Mouse (Mus musculus) lung, adult 2 months (tissue): Measurements from ENCODE around the gene Rnf187. TPM values are rescaled to one million over a fixed set of nuclear protein-coding genes. Genes with fewer than 3 reads are reported as not detected.
A peak's percentile ranks its signal among the peaks of the same experiment; 100 is the strongest.

Experiments
- DNase-seq: peaks from one replicate; pipeline ENCODE4 v3.0.0; 2022
- H3K4me1 ChIP-seq: fragments of 200-500 bp; 2 replicates; pipeline ENCODE4 v1.6.1; 2011; ENCODE audit warnings: low read length; ENCODE audit not compliant: control insufficient read depth, insufficient read depth
- H3K4me3 ChIP-seq: fragments of 200-500 bp; replicated peaks from 2 replicates; pipeline ENCODE3; 2011; ENCODE audit warnings: low read depth, mild to moderate bottlenecking, control low read depth, low read length; ENCODE audit errors: extremely low read depth
- CTCF ChIP-seq: fragments of 200-500 bp; IDR thresholded peaks from 2 replicates; pipeline ENCODE4 v1.5.1; 2011; ENCODE audit warnings: mild to moderate bottlenecking, low read length, control low read depth; ENCODE audit not compliant: insufficient read depth
- POLR2A ChIP-seq: fragments of 200-500 bp; IDR thresholded peaks from 2 replicates; pipeline ENCODE4 v1.6.1; 2011; ENCODE audit warnings: low read depth, mild to moderate bottlenecking, control low read depth, low read length, borderline replicate concordance; ENCODE audit errors: extremely low read depth
- WGBS: fragments of 180-500 bp; shearing (Covaris S2); methylation state at CpG from one replicate; pipeline ENCODE4 v1.1.7; 2018; 5-methylcytosine and 5-hydroxymethylcytosine counted together
- polyA plus RNA-seq: library from polyadenylated mRNA; depleted of rRNA; stranded (reverse); fragments of >200 nt; gene quantifications from 2 replicates; pipeline ENCODE4 v1.2.3, GENCODE M21; 2012

Rnf187 gene
- polyA plus RNA-seq, 1 experiment, result 190 TPM

GRCm38 (mm10) chr11:58979183-58979582 lies 40.5 kb upstream of the Rnf187 start:
- H3K4me3 ChIP-seq, result peak overlapping the region; percentile 57
- TF ChIP-seq CTCF, result no peak
- no peak for TF ChIP-seq POLR2A
- peaks cover 17% of the 10 kb centered on the region for H3K4me1 ChIP-seq
- 41% methylated on average over 3 of the region's 3 CpGs for WGBS
- no peak for DNase-seq

GRCm38 (mm10) chr11:58978706-58979030 lies 40.0 kb upstream of the Rnf187 start:
- 3% methylated on average over 5 of the region's 5 CpGs for WGBS
- Histone ChIP-seq H3K4me1 (peaks cover 17% of the 10 kb centered on the region), H3K4me3 (peak overlapping the region; percentile 86)
- no peak for DNase-seq
- TF ChIP-seq CTCF, result no peak
- TF ChIP-seq POLR2A, result no peak

GRCm38 (mm10) chr11:58978027-58978705 lies 39.5 kb upstream of the Rnf187 start, which contains the start of gene Trim11:
Gene Trim11, plus strand, starts transcription at chr11:58978093.
- peak within 1 kb of the TSS; percentile 86 for H3K4me3 ChIP-seq
- WGBS, result under 1% methylated on average over 64 of the region's 64 CpGs
- DNase-seq, result peak; percentile 72
- H3K4me1 ChIP-seq, result peaks cover 17% of the 10 kb centered on the region
- peak; percentile 87; the same call in 1 of the 2 replicates for TF ChIP-seq POLR2A
- TF ChIP-seq CTCF, result no peak

DNA sequence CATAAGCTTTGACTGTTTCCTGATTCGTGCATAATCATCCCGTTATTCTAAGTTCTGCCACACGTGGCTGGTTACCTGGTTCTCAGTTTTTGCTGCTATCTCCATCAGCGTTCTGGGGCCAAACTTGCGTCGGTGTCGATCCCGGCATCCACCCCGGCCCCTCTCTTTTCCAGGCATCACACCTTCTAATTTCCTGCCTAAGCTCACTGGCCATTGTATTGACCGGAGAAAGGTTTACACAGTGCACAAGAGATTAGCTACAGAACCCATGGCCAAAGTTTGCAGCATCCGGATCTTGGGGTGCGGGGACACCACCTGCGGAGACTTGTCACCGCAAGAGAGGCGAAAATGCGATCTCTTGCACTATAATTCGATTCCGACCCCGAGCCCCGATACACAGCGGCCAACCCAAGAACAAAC lies 38.9 kb upstream of the Rnf187 start:
- peak; percentile 36 for DNase-seq
- peak overlapping the region; percentile 86 for H3K4me3 ChIP-seq
- WGBS, result under 1% methylated on average over 21 of the region's 21 CpGs

DNA sequence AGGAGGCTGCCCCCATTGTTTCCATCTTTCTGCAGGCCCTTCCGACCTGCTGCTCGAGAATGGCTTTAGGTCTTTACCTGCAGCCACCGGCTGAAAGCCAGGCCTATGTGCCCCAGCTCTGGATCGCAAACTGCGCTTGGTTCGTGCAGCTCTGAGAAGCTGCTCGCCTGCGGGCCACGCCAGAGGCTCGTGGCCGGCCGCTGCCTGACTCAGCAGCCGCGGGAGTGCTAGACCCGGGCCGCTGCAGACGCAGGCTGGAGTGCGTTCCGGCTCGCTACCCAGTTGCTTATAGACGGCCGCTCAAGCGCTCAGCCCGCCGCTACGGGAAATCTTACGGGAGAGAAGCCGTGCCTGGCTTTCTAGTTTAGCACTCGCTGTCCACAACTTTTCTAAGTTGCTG lies 38.4 kb upstream of the Rnf187 start:
- no peak for DNase-seq
- WGBS, result under 1% methylated on average over 29 of the region's 29 CpGs

More for the DNA sequence above, 38.9 kb upstream of the Rnf187 start:
- peaks cover 17% of the 10 kb centered on the region for H3K4me1 ChIP-seq
- no peak for TF ChIP-seq POLR2A
- TF ChIP-seq CTCF, result no peak

DNA sequence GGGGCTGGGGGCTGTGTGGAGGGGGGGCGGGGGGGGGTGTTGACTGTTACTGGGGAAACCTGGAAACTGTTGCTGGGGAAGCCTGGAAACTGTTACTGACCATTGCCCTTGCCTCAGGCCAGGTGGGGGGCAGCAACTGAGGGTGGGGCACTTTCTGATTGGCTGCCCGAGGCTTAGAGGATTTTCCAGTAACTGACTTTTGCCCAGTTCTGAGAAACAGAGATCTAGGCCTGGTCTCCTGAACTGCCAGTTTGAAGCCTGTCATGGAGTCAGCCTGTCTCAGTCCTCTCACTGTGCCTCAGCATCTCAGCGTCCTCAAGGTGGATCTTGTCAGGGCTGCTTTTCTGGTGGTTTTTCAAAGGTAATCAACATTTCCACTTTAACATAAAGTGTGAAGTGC lies 35.7 kb upstream of the Rnf187 start:
- 87% methylated on average over 3 of the region's 3 CpGs for WGBS
- DNase-seq, result no peak
- TF ChIP-seq POLR2A, result no peak
- TF ChIP-seq CTCF, result no peak

More for the DNA sequence above, 38.4 kb upstream of the Rnf187 start:
- H3K4me1 ChIP-seq, result peaks cover 17% of the 10 kb centered on the region
- H3K4me3 ChIP-seq, result peak overlapping the region; percentile 86
- TF ChIP-seq POLR2A, result no peak
- TF ChIP-seq CTCF, result no peak

GRCm38 (mm10) chr11:58971796-58972195 lies 33.1 kb upstream of the Rnf187 start:
- WGBS, result 95% methylated on average over 3 of the region's 3 CpGs
- TF ChIP-seq POLR2A (no peak), CTCF (no peak)
- Histone ChIP-seq H3K4me1 (0 out of 2 replicates have a peak, but pooled peaks cover 3% of the 10 kb centered on the region), H3K4me3 (no peak overlapping the region)
- DNase-seq, result no peak

More for the DNA sequence above, 35.7 kb upstream of the Rnf187 start:
- Histone ChIP-seq H3K4me1 (peaks cover 5% of the 10 kb centered on the region), H3K4me3 (no peak overlapping the region)

GRCm38 (mm10) chr11:58970831-58971530 lies 32.3 kb upstream of the Rnf187 start:
- 83% methylated on average over 21 of the region's 21 CpGs for WGBS

GRCm38 (mm10) chr11:58969659-58970058 lies 30.9 kb upstream of the Rnf187 start:
- TF ChIP-seq POLR2A, result no peak
- no peak for TF ChIP-seq CTCF
- DNase-seq, result peak; percentile 57
- Histone ChIP-seq H3K4me1 (0 out of 2 replicates have a peak, but pooled peaks cover 3% of the 10 kb centered on the region), H3K4me3 (no peak overlapping the region)
- 64% methylated on average over 6 of the region's 6 CpGs for WGBS

More at GRCm38 (mm10) chr11:58970831-58971530, 32.3 kb upstream of the Rnf187 start:
- Histone ChIP-seq H3K4me1 (0 out of 2 replicates have a peak, but pooled peaks cover 3% of the 10 kb centered on the region), H3K4me3 (no peak overlapping the region)
- TF ChIP-seq POLR2A (no peak), CTCF (no peak)
- DNase-seq, result no peak
